Mouse (Mus musculus): ENCODE results near the gene Actn4.

- TF ChIP-seq CTCF (IDR thresholded peaks at IDR 0.05; ENCODE audit: low read depth) (no peak), EP300 (IDR thresholded peaks at IDR 0.05; ENCODE audit: low read depth) (no peak)
Observed at GRCm38 (mm10) chr7:28950346-28951037, 11.6 kb downstream of the Actn4 start.

Measured in heart, postnatal 0 days (tissue).